Mouse (Mus musculus): ENCODE data around the gene P2rx7. TPM values are rescaled to one million over a fixed set of nuclear protein-coding genes. Genes with fewer than 3 reads are reported as not detected.

Gene P2rx7
- polyA plus RNA-seq, 1 experiment = 5.3 TPM

DNA sequence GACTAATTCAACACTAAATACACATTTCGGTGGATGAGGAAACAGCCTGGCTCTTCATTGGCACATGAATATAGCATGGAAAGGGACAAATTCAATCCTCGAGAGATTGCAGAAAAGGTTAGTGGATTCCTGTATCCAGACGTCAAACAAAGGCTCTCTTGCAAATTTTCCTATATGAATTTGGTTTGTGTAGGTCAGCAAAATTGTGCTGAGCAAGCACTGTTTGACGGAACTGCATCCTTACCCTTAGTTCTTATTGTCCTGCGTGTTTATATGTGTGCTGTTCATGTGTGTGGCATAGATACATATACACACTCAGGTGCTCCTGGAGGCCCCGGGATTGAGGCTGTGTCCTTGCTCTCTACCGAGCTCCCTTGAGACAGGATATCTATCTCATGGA is 45.4 kb downstream of the P2rx7 start:
- WGBS = 88% methylated on average over 7 of the region's 7 CpGs
- H3K36me3 ChIP-seq (ENCODE audit: control insufficient read depth, insufficient read depth, low read length) = no peaks in the 10 kb centered on the region
- H3K4me3 ChIP-seq (ENCODE audit: insufficient read depth, low read depth, low read length) = no peak overlapping the region
- no peak for DNase-seq
- H3K27me3 ChIP-seq (replicated peaks; ENCODE audit: control insufficient read depth, insufficient read depth, low read length) = no peaks in the 10 kb centered on the region
- no peak overlapping the region for H3K27ac ChIP-seq (ENCODE audit: insufficient read depth, low read depth, low read length)
- TF ChIP-seq POLR2A (IDR thresholded peaks at IDR 0.05; ENCODE audit: low read depth, low read length) (no peak), CTCF (conservative IDR thresholded peaks at IDR 0.05; ENCODE audit: insufficient read depth, insufficient read length, low read depth, low read length) (no peak)
- no peaks in the 10 kb centered on the region for H3K4me1 ChIP-seq (ENCODE audit: control insufficient read depth, insufficient read depth, low read length)

- Histone ChIP-seq H3K36me3 (ENCODE audit: control insufficient read depth, insufficient read depth, low read length) (no peaks in the 10 kb centered on the region), H3K27ac (ENCODE audit: insufficient read depth, low read depth, low read length) (no peak overlapping the region), H3K27me3 (replicated peaks; ENCODE audit: control insufficient read depth, insufficient read depth, low read length) (no peaks in the 10 kb centered on the region), H3K4me3 (ENCODE audit: insufficient read depth, low read depth, low read length) (no peak overlapping the region), H3K4me1 (ENCODE audit: control insufficient read depth, insufficient read depth, low read length) (no peaks in the 10 kb centered on the region)
- TF ChIP-seq POLR2A (IDR thresholded peaks at IDR 0.05; ENCODE audit: low read depth, low read length) (no peak), CTCF (conservative IDR thresholded peaks at IDR 0.05; ENCODE audit: insufficient read depth, insufficient read length, low read depth, low read length) (no peak)
- 61% methylated on average over 6 of the region's 6 CpGs for WGBS
- DNase-seq = no peak
These were observed 46.8 kb downstream of the P2rx7 start for GRCm38 (mm10) chr5:122690486-122690885.

DNA sequence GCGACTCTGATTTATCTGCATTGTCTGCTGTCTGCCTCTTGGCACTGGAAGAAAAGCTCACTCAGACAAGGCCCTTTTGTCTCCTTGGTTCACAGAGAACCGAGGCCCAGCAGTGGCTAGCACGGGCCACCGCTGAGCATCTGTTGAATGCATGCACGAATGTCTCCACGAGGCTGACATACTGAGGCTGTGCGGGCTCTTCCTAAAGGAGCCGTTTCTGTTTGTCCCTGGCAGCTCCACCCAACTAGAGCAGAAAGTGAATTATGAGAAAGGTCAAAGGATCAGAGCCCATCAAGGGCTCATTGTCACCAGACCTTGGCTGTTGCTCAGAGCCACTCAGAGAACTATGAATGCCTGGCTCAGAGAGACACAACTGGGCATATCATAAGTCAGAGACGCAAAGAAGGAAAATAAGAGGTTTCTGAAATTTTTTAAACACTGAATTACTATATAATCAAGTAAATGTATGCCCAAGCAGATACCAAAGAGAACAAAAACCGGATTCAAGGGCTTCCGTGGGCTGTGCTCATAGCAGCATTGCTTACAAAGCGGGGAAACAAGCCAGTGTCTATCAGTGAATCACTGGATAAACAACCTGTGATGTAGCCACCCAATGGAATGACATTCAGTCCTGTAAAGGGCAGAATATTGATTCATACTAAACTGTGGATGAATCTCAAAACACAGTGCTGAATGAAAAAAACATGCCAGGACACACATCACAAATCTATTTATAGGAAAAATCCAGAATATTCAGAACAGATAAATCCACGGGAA is 49.9 kb downstream of the P2rx7 start:
- Histone ChIP-seq H3K36me3 (ENCODE audit: control insufficient read depth, insufficient read depth, low read length) (no peaks in the 10 kb centered on the region), H3K27me3 (replicated peaks; ENCODE audit: control insufficient read depth, insufficient read depth, low read length) (no peaks in the 10 kb centered on the region), H3K4me3 (ENCODE audit: insufficient read depth, low read depth, low read length) (no peak overlapping the region), H3K27ac (ENCODE audit: insufficient read depth, low read depth, low read length) (0 out of 2 replicates have a peak overlapping the region, but pooled peaks have one; percentile 41), H3K4me1 (ENCODE audit: control insufficient read depth, insufficient read depth, low read length) (0 out of 2 replicates have a peak, but pooled peaks cover 5% of the 10 kb centered on the region)
- DNase-seq = peak; percentile 17
- 38% methylated on average over 13 of the region's 13 CpGs for WGBS
- TF ChIP-seq CTCF (conservative IDR thresholded peaks at IDR 0.05; ENCODE audit: insufficient read depth, insufficient read length, low read depth, low read length) (no peak), POLR2A (IDR thresholded peaks at IDR 0.05; ENCODE audit: low read depth, low read length) (no peak)

- no peak overlapping the region for H3K4me3 ChIP-seq (ENCODE audit: insufficient read depth, low read depth, low read length)
- 0 out of 2 replicates have a peak, but pooled peaks cover 5% of the 10 kb centered on the region for H3K4me1 ChIP-seq (ENCODE audit: control insufficient read depth, insufficient read depth, low read length)
- no peaks in the 10 kb centered on the region for H3K36me3 ChIP-seq (ENCODE audit: control insufficient read depth, insufficient read depth, low read length)
- WGBS = 86% methylated on average over 8 of the region's 8 CpGs
- H3K27me3 ChIP-seq (replicated peaks; ENCODE audit: control insufficient read depth, insufficient read depth, low read length) = no peaks in the 10 kb centered on the region
- DNase-seq = no peak
- TF ChIP-seq CTCF (conservative IDR thresholded peaks at IDR 0.05; ENCODE audit: insufficient read depth, insufficient read length, low read depth, low read length) = no peak
- no peak for TF ChIP-seq POLR2A (IDR thresholded peaks at IDR 0.05; ENCODE audit: low read depth, low read length)
- H3K27ac ChIP-seq (ENCODE audit: insufficient read depth, low read depth, low read length) = no peak overlapping the region
These were observed 51.8 kb downstream of the P2rx7 start for GRCm38 (mm10) chr5:122695516-122695915.

DNA sequence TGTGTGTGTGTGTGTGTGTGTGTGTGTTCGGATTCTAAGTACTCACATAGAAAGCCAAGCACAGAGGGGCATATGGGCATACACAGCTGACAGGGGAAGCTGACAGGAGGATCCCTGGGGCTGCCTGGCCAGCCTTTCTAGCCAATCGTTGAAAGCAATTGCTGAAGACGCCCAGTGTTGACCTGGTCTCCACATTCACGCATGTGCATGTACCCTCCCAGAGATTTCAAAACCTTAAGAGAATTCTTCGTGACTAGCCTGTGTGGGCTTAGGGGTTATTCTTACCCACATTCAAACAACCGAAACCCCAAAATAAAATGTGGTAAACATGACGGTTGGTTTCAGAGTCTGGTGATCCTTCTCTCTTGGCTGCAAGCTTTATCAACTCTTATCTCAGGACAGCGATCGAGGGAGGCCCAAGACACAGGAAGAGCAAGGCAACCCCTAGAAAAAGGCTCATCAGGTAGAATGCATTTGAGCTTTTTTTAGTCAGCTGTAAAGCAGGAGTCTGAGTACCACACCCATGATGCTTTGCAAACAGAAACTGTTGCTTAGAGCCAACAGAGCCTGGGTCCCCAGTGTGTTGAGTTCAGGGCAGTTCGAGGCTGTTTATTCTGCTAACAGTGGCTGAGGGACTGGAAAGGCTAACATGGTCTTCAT is 54.5 kb downstream of the P2rx7 start:
- Histone ChIP-seq H3K27me3 (replicated peaks; ENCODE audit: control insufficient read depth, insufficient read depth, low read length) (no peaks in the 10 kb centered on the region), H3K4me1 (ENCODE audit: control insufficient read depth, insufficient read depth, low read length) (0 out of 2 replicates have a peak, but pooled peaks cover 5% of the 10 kb centered on the region), H3K4me3 (ENCODE audit: insufficient read depth, low read depth, low read length) (no peak overlapping the region), H3K27ac (ENCODE audit: insufficient read depth, low read depth, low read length) (peak overlapping the region; percentile 17), H3K36me3 (ENCODE audit: control insufficient read depth, insufficient read depth, low read length) (no peaks in the 10 kb centered on the region)
- DNase-seq = peak; percentile 14
- no peak for TF ChIP-seq CTCF (conservative IDR thresholded peaks at IDR 0.05; ENCODE audit: insufficient read depth, insufficient read length, low read depth, low read length)
- no peak for TF ChIP-seq POLR2A (IDR thresholded peaks at IDR 0.05; ENCODE audit: low read depth, low read length)
- 85% methylated on average over 10 of the region's 10 CpGs for WGBS

GRCm38 (mm10) chr5:122698701-122699060 is 55.0 kb downstream of the P2rx7 start:
- 65% methylated on average over 9 of the region's 9 CpGs for WGBS
- peak overlapping the region; percentile 17; the same call in 1 of the 2 replicates for H3K27ac ChIP-seq (ENCODE audit: insufficient read depth, low read depth, low read length)
- TF ChIP-seq POLR2A (IDR thresholded peaks at IDR 0.05; ENCODE audit: low read depth, low read length) (no peak), CTCF (conservative IDR thresholded peaks at IDR 0.05; ENCODE audit: insufficient read depth, insufficient read length, low read depth, low read length) (no peak)

More at GRCm38 (mm10) chr5:122698701-122699060, 55.0 kb downstream of the P2rx7 start:
- H3K36me3 ChIP-seq (ENCODE audit: control insufficient read depth, insufficient read depth, low read length) = no peaks in the 10 kb centered on the region
- peak; percentile 26 for DNase-seq
- no peak overlapping the region for H3K4me3 ChIP-seq (ENCODE audit: insufficient read depth, low read depth, low read length)
- H3K27me3 ChIP-seq (replicated peaks; ENCODE audit: control insufficient read depth, insufficient read depth, low read length) = no peaks in the 10 kb centered on the region
- 0 out of 2 replicates have a peak, but pooled peaks cover 5% of the 10 kb centered on the region for H3K4me1 ChIP-seq (ENCODE audit: control insufficient read depth, insufficient read depth, low read length)
